Mouse (Mus musculus): ENCODE results near the gene Birc3. TPM values are rescaled to one million over a fixed set of nuclear protein-coding genes. Genes with fewer than 3 reads are reported as not detected.
"Not testable (repeated sequence)": the region's sequence is repeated elsewhere in the genome, so short reads cannot be mapped to it uniquely, and the experiment has no call there.

The Birc3 gene
- 1 to 10 TPM; 7.0 to 8.8 TPM for total RNA-seq (2021)

- peak; percentile 67 for DNase-seq
Measured at GRCm38 (mm10) chr9:7872775-7873439, at the start of gene Birc3. TSS of gene Birc3 (minus strand) at chr9:7873186.

DNA sequence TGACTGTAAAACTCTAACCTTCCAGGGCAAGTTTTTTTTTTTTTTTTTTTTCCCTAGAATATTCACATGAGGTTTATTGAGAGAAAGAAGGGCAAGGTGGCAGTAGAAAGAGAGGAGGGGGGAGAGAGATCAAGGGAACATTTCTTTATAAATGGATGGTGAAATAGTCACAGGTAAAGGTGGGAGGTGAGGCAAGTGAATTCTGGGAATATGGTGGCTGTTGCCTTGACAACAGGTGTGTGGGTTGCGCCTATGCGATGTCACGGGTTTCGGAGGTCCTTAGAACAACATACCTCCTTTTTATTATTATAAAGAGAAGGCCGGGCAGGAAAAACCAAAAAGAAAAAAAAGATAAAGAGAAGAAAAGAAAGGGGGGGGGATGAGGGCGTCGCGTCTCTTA, 41.9 kb upstream of the Birc3 start:
- no peak for DNase-seq

- peak; percentile 67 for DNase-seq
Measured at GRCm38 (mm10) chr9:7914487-7914886, 41.5 kb upstream of the Birc3 start.

GRCm38 (mm10) chr9:7913953-7914352, 41.0 kb upstream of the Birc3 start:
- DNase-seq: peak; percentile 11

GRCm38 (mm10) chr9:7907351-7907985, 34.5 kb upstream of the Birc3 start:
- no peak for DNase-seq

GRCm38 (mm10) chr9:7906564-7906963, 33.6 kb upstream of the Birc3 start:
- DNase-seq: no peak

GRCm38 (mm10) chr9:7903825-7904224, 30.8 kb upstream of the Birc3 start:
- no peak for DNase-seq

DNA sequence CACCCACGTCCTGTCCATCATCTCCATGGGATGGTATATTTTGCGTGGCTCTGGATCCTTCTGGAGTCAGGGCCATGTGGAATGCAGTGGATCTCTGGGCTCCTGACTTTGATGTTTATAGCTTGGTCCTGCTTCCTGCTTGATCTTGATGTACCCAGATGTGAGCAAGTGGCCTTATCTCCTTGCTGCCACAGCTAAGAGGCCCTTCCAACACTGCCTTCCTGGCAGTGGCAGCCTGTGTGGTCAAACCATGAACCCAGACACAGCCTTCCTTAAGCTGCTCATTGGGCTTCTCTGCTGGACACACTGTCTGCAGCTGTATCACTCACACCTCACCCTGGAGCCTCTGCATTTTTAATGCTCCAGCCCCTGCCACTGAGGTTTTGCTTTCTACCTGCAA, 30.3 kb upstream of the Birc3 start:
- no peak for DNase-seq

- no peak for DNase-seq
Measured at GRCm38 (mm10) chr9:7902311-7902710, 29.3 kb upstream of the Birc3 start.

DNA sequence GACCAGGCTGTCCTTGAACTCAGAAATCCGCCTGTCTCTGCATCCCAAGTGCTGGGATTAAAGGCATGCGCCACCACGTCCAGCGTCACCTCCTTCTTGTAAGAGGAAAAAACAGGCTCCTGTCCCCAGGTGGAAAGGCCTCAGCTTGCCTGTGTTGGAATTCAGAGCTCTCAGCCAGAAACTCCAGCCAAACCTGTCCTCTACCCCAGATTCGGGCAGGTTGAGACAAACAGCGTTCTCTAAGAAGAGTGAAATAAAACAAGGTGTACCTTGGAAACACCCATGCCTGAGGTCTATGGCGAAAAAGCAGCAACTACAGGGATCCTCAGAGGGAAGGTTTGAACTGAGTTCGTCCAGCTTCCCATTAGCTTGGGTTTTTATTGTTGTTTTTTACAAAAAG, 28.0 kb upstream of the Birc3 start:
- DNase-seq: no peak

GRCm38 (mm10) chr9:7897502-7897901, 24.5 kb upstream of the Birc3 start:
- peak; percentile 76 for DNase-seq

DNA sequence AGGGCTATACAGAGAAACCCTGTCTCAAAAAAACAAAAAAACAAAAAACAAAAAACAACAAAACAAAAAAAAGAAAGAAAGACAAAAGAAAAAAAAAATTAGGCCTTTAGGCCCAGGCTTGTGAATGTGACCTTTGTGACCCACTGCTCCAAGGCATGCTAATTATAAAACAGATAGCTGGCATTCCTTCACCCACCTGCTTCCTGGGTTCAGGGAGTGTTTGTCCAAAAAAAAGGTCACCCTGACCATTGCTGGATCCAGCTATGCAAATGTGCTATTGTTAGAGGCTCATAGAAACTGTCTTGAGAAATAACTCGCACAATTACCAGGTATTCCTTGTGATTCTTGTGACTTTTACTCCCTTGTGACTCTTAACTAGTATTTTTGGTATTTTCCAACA, 18.8 kb upstream of the Birc3 start:
- DNase-seq: not testable (repeated sequence)

DNA sequence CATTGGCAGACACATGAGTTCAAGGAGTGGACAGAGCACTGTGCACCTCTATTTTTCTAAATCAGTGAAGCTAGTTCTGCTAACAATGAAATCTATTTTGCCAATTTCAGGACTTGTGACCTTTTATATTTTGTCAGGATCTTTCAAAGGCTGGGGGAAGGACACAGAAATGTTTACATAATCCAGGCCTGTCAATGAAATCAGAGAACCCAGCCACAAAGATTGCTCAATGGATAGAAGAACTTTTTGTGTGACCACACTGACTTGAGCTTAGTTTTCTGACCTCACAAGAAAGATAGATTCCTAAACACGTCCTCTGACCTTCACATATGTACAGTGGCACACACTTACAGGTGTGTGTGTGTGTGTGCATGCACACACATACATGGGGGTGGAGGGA, 18.2 kb upstream of the Birc3 start:
- no peak for DNase-seq

DNA sequence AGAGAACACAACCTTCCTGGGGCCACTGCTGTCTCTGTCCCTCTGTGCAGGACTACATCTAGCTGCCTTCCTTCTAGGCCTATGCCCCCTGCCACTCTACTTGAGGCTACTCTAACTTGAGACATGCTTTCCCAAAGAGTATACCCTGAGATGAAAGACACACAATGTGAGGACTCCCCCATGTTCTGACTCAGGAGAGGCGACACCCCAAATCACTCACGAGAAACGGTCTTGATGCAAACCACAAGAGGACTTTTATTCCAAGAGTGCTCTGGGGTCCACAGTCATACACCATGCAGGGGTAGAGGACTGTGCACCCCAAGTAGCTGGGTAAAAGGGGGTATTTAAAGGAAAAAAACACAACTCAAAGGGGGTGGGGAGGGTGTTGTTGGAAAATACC, 11.4 kb upstream of the Birc3 start:
- DNase-seq: no peak

DNA sequence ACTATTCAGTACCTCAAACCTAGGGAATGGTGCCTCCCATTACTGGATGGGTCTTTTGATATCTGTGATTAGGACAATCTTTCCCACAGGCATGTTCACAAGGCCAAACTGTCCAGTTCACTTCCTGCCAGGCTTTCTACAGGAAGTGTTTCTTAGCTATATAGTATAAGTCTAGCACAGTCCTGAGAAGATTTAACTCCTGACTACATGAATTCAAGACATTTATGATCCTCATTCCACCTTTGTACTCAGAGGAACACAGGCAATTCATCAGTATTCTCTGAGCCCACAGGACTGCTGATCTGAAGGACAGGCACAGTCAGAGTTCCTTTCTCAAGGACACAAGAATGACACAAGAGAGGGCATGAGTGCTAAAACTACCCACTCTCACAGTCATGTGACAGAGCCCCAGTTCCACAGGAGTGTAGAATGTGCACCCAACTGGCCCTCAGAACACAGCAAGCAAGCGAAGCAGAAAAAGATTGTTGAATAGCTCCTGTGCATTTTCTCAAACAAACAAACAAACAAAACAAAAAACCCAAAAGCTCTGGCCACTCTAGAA, 9.4 kb upstream of the Birc3 start:
- DNase-seq: no peak

DNA sequence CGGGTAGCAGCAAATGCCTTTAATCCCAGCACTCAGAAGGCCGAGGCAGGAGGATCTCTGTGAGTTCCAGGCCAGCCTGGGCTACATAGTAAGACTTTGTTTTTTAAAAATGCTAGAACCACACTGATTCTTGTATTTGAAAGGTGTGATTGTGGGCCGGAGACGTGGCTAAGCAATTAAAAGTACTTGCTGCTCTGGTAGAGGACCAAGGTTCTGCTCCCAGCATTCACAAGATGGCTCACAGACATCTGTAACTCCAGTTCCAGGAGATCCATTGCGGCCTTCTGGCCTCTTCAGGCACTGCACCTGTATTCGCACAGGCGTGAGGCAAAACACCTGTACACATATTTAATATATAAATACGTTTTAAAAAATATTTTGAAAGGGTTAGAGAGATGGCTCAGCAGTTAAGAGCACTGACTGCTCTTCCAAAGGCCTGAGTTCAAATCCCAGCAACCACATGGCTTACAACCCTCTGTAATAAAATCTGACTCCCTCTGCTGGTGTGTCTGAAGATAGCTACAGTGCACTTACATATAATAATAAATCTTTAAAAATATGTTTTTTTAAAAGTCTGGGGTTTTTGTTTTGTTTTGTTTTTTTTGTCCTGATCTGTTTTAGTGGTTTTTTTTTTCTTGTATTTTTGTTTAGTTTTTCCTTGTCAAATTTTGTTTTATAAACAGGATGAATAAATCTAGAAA, 675 bp upstream of the Birc3 start:
- DNase-seq: no peak

GRCm38 (mm10) chr9:7872044-7872774, 777 bp downstream of the Birc3 start:
- DNase-seq: no peak

DNA sequence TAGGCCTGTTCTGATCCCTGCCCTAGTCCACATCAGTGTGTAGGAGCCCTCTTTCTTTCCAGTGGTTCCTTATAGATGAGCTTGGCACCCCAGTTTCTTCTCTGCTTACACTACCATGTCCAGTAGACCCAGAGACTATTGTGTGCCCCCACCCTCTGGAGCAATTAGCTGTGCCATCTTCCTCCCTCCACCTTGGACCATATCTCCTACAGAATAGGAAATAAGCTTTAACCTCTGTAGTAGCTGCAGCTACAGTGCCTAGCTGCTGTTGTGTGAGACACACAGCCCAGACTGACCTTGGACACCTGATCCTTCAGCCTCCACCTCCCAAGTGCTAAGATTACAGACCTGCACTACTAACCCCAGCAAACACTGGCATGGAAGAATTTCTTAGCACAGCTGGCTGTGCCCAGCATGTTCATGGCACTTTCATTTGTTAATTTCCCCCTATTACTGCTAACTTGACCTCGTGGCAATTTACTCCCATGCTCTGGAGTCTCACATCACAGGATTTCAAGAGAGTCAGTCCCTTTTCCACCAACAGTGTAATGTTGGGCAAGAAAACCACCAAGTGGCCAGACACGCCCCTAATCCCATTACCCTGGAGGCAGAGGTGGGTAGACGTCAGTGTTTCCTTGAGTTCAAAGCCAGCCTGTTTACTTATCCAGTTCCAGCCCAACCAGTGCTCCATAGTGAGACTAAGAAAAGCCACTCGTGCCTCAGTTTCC, 1.5 kb downstream of the Birc3 start:
- no peak for DNase-seq

DNA sequence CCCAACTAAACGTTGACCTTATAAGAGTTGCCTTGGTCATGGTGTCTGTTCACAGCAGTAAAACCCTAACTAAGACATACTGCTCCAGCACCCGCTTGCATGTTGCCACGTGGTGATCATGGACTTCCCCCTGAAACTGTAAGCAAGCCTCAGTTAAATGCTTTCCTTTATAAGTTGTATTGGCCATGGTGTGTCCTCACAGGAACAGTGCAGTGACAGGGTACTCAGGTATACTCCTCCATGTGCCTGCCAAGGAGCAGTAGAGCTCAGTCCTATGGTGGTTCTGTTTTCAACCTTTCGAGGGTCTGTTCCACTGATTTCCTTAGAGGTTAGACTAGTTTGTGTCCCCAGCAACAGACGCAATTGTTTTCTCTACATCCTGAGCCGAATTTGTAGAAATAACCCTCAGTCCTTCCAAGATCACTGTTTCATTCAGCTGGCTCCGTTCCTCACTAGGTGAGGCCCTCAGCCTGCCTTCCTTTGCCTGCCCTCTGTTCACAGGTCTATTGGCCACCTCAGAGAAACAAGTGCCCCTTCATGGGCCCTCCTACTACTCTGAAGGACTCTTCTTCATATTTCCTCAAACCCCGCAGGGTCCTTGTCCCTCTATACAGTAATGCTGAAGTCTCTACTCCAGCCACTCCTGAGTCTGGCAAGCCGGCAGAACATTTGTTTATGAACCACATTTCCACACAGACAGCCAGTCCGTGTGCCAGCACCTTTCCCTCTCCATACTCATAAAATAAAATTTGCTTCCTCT, 2.2 kb downstream of the Birc3 start:
- DNase-seq: no peak

- no peak for DNase-seq
Measured at GRCm38 (mm10) chr9:7868838-7869491, 4.0 kb downstream of the Birc3 start.

DNA sequence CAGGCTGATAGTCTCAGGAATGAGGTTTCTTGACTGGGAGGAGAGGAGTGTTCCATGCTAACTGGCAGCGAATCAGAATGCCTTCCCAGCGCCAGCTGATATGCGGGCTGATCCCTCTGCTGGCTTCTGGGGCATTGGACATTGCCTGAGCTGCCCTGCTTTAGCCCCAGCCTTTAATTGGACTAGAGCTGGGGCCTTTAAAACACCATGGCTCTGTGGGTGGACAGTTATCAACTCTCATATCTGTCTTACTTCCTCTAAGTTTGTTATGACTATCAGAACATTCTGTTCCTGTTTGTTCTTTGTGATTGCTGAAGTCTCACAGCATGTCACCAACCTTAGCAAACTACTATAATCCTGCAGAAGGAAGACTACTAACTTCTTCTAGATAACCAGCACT, 5.0 kb downstream of the Birc3 start:
- no peak for DNase-seq

Measured in heart, postnatal 4 days (tissue).